Mouse (Mus musculus) erythroblast, embryonic 14.5 days (primary cell): ENCODE data around the gene Klhl21. TPM values are rescaled to one million over a fixed set of nuclear protein-coding genes. Genes with fewer than 3 reads are reported as not detected.
"Not testable (repeated sequence)": the region's sequence is repeated elsewhere in the genome, so short reads cannot be mapped to it uniquely, and the experiment has no call there.

Experiments used
- H3K27me3 ChIP-seq: 2 replicates; pipeline ENCODE4 v1.6.1; 2012; ENCODE audit warnings: inconsistent platforms; ENCODE audit not compliant: control insufficient read depth
- H3K36me3 ChIP-seq: 2 replicates; pipeline ENCODE4 v1.6.1; 2012; ENCODE audit warnings: mild to moderate bottlenecking, inconsistent platforms; ENCODE audit not compliant: control insufficient read depth
- H3K4me1 ChIP-seq: 2 replicates; pipeline ENCODE4 v1.6.1; 2012; ENCODE audit warnings: inconsistent platforms; ENCODE audit not compliant: control insufficient read depth
- H3K4me3 ChIP-seq: replicated peaks from 2 replicates; pipeline ENCODE3; 2012; ENCODE audit warnings: moderate library complexity, mild to moderate bottlenecking, inconsistent platforms
- H3K9me3 ChIP-seq: 2 replicates; pipeline ENCODE4 v1.6.1; 2012; ENCODE audit warnings: low read length, inconsistent platforms, mixed read lengths; ENCODE audit not compliant: control insufficient read depth
- GATA1 ChIP-seq: IDR thresholded peaks from 2 replicates; pipeline ENCODE4 v1.6.1; 2012; ENCODE audit warnings: low read length, inconsistent platforms, mixed read lengths
- TAL1 ChIP-seq: IDR thresholded peaks from 3 replicates; pipeline ENCODE4 v1.6.1; 2012; ENCODE audit warnings: low read length, inconsistent platforms, mixed read lengths
- polyA plus RNA-seq: library from polyadenylated mRNA; stranded (reverse); fragments of >175 nt; gene quantifications from 2 replicates; pipeline ENCODE4 v1.2.3, GENCODE M21; 2012

The Klhl21 gene
- polyA plus RNA-seq, 1 experiment, result 1.1 TPM

DNA sequence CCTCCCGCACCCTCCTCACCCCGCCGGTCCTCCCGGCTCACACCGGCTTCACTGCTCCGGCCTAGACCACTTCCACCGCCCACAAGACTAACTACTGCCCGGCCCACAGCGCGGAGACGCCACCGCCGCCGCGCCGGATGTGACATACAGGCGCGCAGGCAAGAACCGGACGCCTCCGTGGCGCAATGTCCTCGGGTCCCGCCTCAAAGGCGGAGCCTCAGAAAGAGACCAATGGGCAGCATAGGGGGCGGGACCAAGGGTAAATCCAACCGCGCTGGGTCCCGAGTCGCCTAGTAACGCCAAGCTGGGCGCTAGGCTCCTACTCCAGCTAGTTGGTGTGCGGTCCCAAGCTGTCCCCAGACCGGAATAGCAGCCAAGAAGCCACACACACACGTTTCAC is 18.9 kb downstream of the Klhl21 start, which contains the start of gene Zbtb48:
Gene Zbtb48, minus strand, starts transcription at position 148 of the 400 bp plus-strand sequence.
- H3K9me3 ChIP-seq, result no peaks in the 10 kb centered on the region
- TF ChIP-seq GATA1, result no peak
- TF ChIP-seq TAL1, result no peak
- peak within 1 kb of the TSS; percentile 77 for H3K4me3 ChIP-seq
- peaks cover 4% of the 10 kb centered on the region; the same call in 1 of the 2 replicates for H3K27me3 ChIP-seq
- H3K4me1 ChIP-seq, result peaks cover 48% of the 10 kb centered on the region
- H3K36me3 ChIP-seq, result peaks cover 34% of the 10 kb centered on the region

DNA sequence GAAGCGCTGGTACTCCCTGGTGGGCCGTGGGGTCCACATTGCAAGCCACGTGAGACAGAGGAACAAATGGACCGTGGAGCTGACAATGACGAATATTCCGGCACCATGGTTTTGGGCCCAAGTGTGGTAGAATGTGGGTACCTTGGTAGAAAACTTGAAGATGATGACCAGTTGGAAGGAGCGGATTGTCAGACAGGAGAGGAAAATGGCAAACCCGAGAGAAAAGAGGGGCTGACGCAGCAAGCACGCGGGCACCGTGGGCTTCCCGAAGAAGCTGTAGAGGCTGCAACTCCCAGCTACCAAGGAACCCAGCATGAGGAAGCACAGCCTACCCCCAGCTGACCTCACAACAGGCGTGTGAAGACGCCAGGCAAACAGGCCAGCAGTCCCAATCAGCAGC is 19.9 kb downstream of the Klhl21 start:
- Histone ChIP-seq H3K4me3 (peak overlapping the region; percentile 77), H3K27me3 (peaks cover 4% of the 10 kb centered on the region; the same call in 1 of the 2 replicates), H3K9me3 (no peaks in the 10 kb centered on the region), H3K36me3 (peaks cover 25% of the 10 kb centered on the region), H3K4me1 (peaks cover 47% of the 10 kb centered on the region)
- no peak for TF ChIP-seq GATA1
- TF ChIP-seq TAL1, result no peak

DNA sequence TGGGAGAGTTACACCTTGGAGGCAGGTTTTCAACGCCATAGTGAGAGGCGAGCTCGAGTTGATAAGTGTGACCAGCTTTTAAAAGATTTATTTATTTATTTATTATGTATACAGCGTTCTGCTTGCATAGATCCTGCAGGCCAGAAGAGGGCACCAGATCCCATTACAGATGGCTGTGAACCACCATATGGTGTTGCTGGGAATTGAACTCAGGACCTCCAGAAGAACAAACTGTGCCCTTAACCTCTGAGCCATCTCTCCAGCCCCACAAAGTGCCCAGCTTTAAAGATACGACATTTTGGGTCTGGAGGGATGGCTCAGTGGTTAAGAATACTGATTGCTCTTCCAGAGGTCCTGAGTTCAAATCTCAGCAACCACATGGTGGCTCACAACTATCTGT is 20.5 kb downstream of the Klhl21 start:
- H3K4me1 ChIP-seq, result peaks cover 43% of the 10 kb centered on the region

DNA sequence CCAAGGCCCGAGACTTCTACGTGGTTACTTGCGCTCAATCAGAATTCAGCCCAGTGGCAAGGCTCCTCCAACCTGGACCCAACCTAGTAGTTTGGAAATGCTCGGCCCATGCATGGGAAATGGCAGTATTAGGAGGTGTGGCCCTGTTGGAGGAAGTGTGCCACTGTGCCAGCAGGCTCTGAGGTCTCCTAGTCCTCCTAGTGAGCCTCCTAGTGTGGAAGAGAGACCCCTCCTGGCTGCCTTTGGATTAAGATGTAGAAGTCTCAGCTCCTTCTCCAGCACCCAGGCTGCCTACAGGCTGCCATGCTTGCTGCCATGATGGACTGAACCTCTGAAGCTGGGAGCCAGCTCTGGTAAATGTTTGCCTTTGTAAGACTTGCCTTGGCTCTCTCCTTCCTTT is 21.4 kb downstream of the Klhl21 start:
- no peak for TF ChIP-seq GATA1
- no peak for TF ChIP-seq TAL1
- Histone ChIP-seq H3K9me3 (no peaks in the 10 kb centered on the region), H3K36me3 (peaks cover 10% of the 10 kb centered on the region), H3K27me3 (peaks cover 4% of the 10 kb centered on the region; the same call in 1 of the 2 replicates), H3K4me3 (no peak overlapping the region), H3K4me1 (peaks cover 34% of the 10 kb centered on the region)

More for the DNA sequence above, 20.5 kb downstream of the Klhl21 start:
- H3K4me3 ChIP-seq, result no peak overlapping the region
- TF ChIP-seq GATA1 (no peak), TAL1 (no peak)
- H3K36me3 ChIP-seq, result peaks cover 19% of the 10 kb centered on the region
- H3K27me3 ChIP-seq, result peaks cover 4% of the 10 kb centered on the region; the same call in 1 of the 2 replicates
- no peaks in the 10 kb centered on the region for H3K9me3 ChIP-seq

DNA sequence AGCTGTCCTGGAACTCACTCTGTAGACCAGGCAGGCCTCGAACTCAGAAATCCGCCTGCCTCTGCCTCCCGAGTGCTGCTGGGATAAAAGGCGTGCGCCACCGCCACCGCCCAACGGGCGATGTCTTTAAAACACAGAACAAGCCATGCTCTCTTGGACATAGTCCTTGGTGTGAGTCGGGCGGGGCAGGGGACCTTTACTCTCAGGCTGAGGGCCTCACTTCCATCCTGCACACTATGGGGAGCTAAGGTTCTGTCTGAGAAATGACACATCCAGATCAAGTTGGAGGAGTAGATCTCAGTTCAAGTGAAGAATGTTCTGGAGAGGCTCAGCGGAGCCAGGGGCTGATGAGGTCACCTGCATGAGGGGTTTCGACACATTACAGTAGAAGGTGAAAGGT is 24.3 kb downstream of the Klhl21 start:
- H3K4me1 ChIP-seq, result peaks cover 9% of the 10 kb centered on the region
- H3K27me3 ChIP-seq, result peaks cover 4% of the 10 kb centered on the region; the same call in 1 of the 2 replicates
- H3K9me3 ChIP-seq, result no peaks in the 10 kb centered on the region
- no peaks in the 10 kb centered on the region for H3K36me3 ChIP-seq
- no peak overlapping the region for H3K4me3 ChIP-seq
- no peak for TF ChIP-seq TAL1
- no peak for TF ChIP-seq GATA1

DNA sequence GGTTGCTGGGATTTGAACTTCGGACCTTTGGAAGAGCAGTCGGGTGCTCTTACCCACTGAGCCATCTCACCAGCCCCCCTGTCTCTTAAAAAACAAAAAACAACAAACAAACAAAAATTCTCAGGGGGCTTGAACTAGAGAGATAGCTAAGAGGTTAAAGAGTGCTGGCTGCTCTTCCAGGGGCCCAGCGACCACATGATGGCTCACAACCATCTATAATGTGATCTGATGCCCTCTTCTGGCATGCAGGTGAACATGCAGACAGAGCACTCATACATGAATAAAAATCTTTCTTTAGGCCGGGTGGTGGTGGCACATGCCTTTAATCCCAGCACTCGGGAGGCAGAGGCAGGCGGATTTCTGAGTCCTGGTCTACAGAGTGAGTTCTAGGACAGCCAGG is 27.9 kb downstream of the Klhl21 start:
- not testable (repeated sequence) for H3K9me3 ChIP-seq, H3K4me3 ChIP-seq, H3K36me3 ChIP-seq, H3K27me3 ChIP-seq
- H3K4me1 ChIP-seq, result peaks cover 33% of the 10 kb centered on the region

DNA sequence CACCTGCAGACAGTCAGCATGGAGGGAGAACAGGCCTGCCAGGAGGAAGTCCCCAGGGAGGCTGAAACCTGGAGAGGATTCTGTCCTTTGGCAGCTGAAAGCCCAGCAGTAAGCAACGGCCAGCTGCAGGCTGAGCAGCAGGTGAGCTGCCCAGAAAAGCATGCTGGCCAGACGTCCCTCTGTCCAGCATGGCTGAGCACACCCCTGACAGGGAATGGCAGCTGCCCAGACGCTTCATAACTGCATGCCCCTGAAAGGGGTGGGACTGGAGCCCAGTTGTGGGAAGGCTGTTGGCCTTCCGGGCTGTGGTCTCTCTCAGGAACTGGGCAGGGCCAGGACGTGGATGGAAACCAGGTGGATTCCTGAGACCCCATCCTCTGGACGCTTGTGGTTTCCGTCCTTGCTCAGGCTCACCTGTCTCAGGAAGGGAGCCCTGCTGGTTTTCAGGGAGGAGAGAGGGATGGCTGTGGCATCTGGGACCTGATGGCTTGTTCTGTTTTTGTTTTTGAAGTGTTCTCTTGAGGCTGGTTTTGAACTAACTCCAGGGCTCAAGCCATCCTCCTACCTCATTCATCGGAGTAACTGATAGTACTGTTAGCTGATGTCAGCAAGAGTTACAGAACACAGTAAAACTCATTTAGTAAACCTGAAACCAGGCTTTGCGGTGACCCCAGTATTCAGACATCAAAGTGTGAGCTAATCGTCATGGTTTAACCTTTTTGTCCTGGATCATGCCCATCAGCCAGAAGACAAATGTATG is 29.8 kb downstream of the Klhl21 start, which contains the start of gene Tas1r1:
Gene Tas1r1, minus strand, starts transcription at position 344 of the 760 bp plus-strand sequence.
- Histone ChIP-seq H3K4me1 (peaks cover 42% of the 10 kb centered on the region), H3K4me3 (peak within 1 kb of the TSS; percentile 91), H3K27me3 (no peaks in the 10 kb centered on the region), H3K36me3 (peaks cover 26% of the 10 kb centered on the region), H3K9me3 (no peaks in the 10 kb centered on the region)
- TF ChIP-seq TAL1 (no peak), GATA1 (no peak)

DNA sequence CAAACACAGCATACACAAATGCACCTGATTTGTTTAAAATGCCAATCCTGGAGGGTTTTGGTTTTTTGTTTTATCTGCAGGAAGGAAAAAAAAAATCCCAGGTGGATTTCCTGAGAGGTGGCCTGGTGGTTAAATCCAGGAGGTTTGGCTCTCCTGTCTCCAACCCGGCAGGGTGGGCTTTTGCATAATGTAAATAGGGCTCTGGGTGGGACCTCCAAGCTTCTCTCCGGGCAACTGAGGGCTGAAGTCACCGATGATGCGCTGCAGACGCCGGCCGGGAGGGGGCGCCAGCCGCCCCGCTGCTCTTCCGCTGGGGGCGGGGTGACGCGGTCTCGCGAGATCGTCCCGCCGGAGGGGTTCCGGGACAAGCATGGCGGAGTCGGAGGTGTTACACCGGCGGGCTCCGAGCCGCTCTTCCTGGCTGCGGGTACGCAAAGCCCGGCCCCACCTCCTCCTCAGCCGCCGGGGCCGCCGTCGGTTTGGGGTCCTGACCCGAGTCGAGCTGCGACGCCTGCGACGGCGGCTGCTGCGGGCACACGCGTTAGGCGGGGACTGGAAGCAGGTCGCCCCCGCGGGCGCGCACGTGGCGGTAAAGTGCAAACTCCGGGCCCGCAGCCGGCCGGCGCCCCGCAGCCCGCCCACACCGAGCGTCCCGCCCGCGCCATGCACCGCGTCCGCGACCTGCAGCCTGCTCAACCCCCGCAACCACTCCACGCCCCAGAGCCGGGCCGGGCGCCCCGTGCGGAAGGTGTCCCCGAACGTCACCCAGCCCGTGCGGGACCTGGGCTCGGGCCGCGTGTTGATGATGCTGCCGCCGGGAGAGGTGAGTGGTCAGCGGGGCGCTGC is 30.6 kb downstream of the Klhl21 start, which contains the start of gene Nol9:
Gene Nol9, plus strand, starts transcription at position 337 of the 846 bp plus-strand sequence.
- TF ChIP-seq GATA1, result no peak
- TF ChIP-seq TAL1, result no peak
- Histone ChIP-seq H3K27me3 (no peaks in the 10 kb centered on the region), H3K36me3 (peaks cover 34% of the 10 kb centered on the region), H3K4me1 (peaks cover 42% of the 10 kb centered on the region), H3K4me3 (peak within 1 kb of the TSS; percentile 91), H3K9me3 (no peaks in the 10 kb centered on the region)

DNA sequence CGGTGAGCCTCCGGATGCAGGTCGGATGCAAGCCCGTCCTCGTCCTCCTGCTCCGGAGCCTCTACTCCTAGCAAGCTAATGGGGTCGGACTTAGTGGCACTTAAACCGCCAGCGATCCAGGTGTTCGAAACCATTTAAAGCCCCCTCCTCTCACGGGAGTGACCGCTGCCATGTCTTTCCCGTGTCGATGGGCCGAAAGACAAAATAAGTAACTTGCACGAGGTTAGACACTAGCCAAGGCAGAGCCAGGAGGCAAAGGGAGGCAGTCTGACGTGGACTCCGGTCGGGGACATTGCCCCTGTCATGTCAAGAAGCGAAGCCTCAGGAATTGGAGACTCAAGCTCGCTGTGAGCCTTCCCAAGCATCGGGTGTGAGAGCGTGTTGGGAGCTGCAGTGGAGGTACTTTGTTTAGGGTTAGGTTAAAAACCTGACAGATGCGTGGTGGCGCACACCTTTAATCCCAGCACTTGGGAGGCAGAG is 31.3 kb downstream of the Klhl21 start:
- peak overlapping the region; percentile 91 for H3K4me3 ChIP-seq
- no peaks in the 10 kb centered on the region for H3K27me3 ChIP-seq
- peaks cover 41% of the 10 kb centered on the region for H3K36me3 ChIP-seq
- no peaks in the 10 kb centered on the region for H3K9me3 ChIP-seq
- TF ChIP-seq GATA1 (no peak), TAL1 (no peak)
- H3K4me1 ChIP-seq, result peaks cover 44% of the 10 kb centered on the region
